In the genomic region with DNA sequence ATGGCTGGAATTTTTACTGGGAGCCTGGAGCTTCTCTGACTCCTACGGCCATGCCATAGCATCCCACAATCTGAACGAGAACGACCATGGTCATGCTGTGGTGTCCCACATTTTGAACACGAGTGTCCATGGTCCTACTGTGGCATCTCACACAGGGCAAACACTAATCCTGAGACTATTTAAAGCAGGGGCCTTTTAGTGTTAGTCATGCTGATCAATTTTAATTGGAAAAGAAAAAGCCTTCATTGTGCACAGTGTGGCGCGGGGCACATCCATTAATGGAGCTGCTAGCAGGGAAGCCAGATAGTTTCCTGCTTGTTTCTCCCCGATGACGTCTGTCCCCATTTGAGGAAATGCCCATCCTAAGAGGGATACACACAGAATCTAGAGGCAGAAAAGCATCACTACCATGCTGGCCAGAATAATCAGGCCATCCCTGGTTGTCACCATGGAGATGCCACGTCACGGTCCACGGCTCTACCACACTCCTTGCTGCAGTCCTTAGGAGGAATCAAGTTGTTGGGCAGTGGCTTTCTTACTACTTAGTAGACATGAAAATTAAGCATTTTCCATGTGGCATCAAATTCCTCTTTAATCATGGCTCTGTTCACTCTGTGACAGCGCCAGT, we compare ENCODE assay signal across 20 mouse cellular contexts.
DNase-seq lines count a peak whose midpoint lies in the region; ATAC-seq and TF ChIP-seq lines count a peak whose summit lies in the region.
"Had no signal": no experiment of that assay in that cellular context is flagged by ENCODE, and none has a peak within 500 bp of the region (broad histone marks: within the 10 kb centered on the region; RNA-seq: fewer than 3 reads in every experiment).

No protein-coding gene starts in this region.

- peak; percentile 89 for ATAC-seq in hindbrain, embryonic 16.5 days
- peak; percentile 43; the same call in 1 of the 2 replicates for ATAC-seq in neural tube, embryonic 13.5 days (ENCODE audit: low read depth)
- no peak for ATAC-seq in liver, postnatal 0 days
- ATAC-seq: forebrain, embryonic 13.5 days had no signal

- no peak for TF ChIP-seq EP300 in liver, postnatal 0 days (IDR thresholded peaks at IDR 0.05; ENCODE audit: low read depth)

- no peak overlapping the region for H3K4me2 ChIP-seq in hindbrain, embryonic 16.5 days (ENCODE audit: low read length)
- H3K4me2 ChIP-seq in neural tube, embryonic 13.5 days, result no peak overlapping the region
- H3K4me2 ChIP-seq in liver, postnatal 0 days (ENCODE audit: low read depth, low read length), result no peak overlapping the region
- H3K4me2 ChIP-seq: forebrain, embryonic 13.5 days had no signal

- H3K36me3 ChIP-seq in heart, embryonic 10.5 days, result no peaks in the 10 kb centered on the region
- H3K36me3 ChIP-seq in hindbrain, embryonic 16.5 days (ENCODE audit: control insufficient read depth, insufficient read depth, low read length), result no peaks in the 10 kb centered on the region
- no peaks in the 10 kb centered on the region for H3K36me3 ChIP-seq in neural tube, embryonic 13.5 days
- no peaks in the 10 kb centered on the region for H3K36me3 ChIP-seq in liver, postnatal 0 days (replicated peaks; ENCODE audit: insufficient read depth, low read length)

- H3K27ac ChIP-seq in heart, embryonic 10.5 days, result 0 out of 2 replicates have a peak overlapping the region, but pooled peaks have one; percentile 22
- no peak overlapping the region for H3K27ac ChIP-seq in hindbrain, embryonic 16.5 days (ENCODE audit: low read depth, low read length)
- no peak overlapping the region for H3K27ac ChIP-seq in neural tube, embryonic 13.5 days (replicated peaks)
- H3K27ac ChIP-seq in liver, postnatal 0 days (ENCODE audit: low read depth), result no peak overlapping the region
- H3K27ac ChIP-seq: forebrain, embryonic 13.5 days had no signal

- 73% methylated on average over 12 of the region's 12 CpGs for WGBS in heart, embryonic 10.5 days
- 55% methylated on average over 12 of the region's 12 CpGs for WGBS in hindbrain, embryonic 16.5 days
- WGBS in neural tube, embryonic 13.5 days, result 63% methylated on average over 12 of the region's 12 CpGs
- 85% methylated on average over 12 of the region's 12 CpGs for WGBS in liver, postnatal 0 days (ENCODE audit: insufficient replicate concordance)

- no peaks in the 10 kb centered on the region for H3K9me3 ChIP-seq in heart, embryonic 10.5 days
- no peaks in the 10 kb centered on the region for H3K9me3 ChIP-seq in hindbrain, embryonic 16.5 days (ENCODE audit: control insufficient read depth, low read length)
- no peaks in the 10 kb centered on the region for H3K9me3 ChIP-seq in neural tube, embryonic 13.5 days
- H3K9me3 ChIP-seq in liver, postnatal 0 days (ENCODE audit: low read length), result no peaks in the 10 kb centered on the region
- H3K9me3 ChIP-seq: forebrain, embryonic 13.5 days had no signal

- no peaks in the 10 kb centered on the region for H3K27me3 ChIP-seq in heart, embryonic 10.5 days (ENCODE audit: insufficient read depth, poor library complexity, severe bottlenecking)
- no peaks in the 10 kb centered on the region for H3K27me3 ChIP-seq in hindbrain, embryonic 16.5 days (replicated peaks; ENCODE audit: control insufficient read depth, insufficient read depth, low read length)
- no peaks in the 10 kb centered on the region for H3K27me3 ChIP-seq in neural tube, embryonic 13.5 days
- no peaks in the 10 kb centered on the region for H3K27me3 ChIP-seq in liver, postnatal 0 days (ENCODE audit: insufficient read depth, low read length)
- H3K27me3 ChIP-seq: CH12.LX; forebrain, embryonic 13.5 days had no signal

- no peak overlapping the region for H3K9ac ChIP-seq in hindbrain, embryonic 16.5 days (ENCODE audit: low read depth, low read length)
- no peak overlapping the region for H3K9ac ChIP-seq in neural tube, embryonic 13.5 days
- H3K9ac ChIP-seq in liver, postnatal 0 days (replicated peaks), result no peak overlapping the region
- H3K9ac ChIP-seq: forebrain, embryonic 13.5 days had no signal

- no peak for TF ChIP-seq CTCF in liver, postnatal 0 days (IDR thresholded peaks at IDR 0.05; ENCODE audit: low read depth)

- peaks cover 21% of the 10 kb centered on the region for H3K4me1 ChIP-seq in heart, embryonic 10.5 days
- H3K4me1 ChIP-seq in hindbrain, embryonic 16.5 days (ENCODE audit: control insufficient read depth, insufficient read depth, low read depth, low read length), result no peaks in the 10 kb centered on the region
- H3K4me1 ChIP-seq in neural tube, embryonic 13.5 days (replicated peaks), result no peaks in the 10 kb centered on the region
- H3K4me1 ChIP-seq in liver, postnatal 0 days (ENCODE audit: insufficient read depth), result no peaks in the 10 kb centered on the region

- H3K4me3 ChIP-seq in heart, embryonic 10.5 days, result no peak overlapping the region
- no peak overlapping the region for H3K4me3 ChIP-seq in hindbrain, embryonic 16.5 days (ENCODE audit: low read length)
- no peak overlapping the region for H3K4me3 ChIP-seq in neural tube, embryonic 13.5 days
- no peak overlapping the region for H3K4me3 ChIP-seq in liver, postnatal 0 days (ENCODE audit: low read depth, low read length)
- H3K4me3 ChIP-seq: forebrain, embryonic 13.5 days had no signal

- no peak for DNase-seq in heart, embryonic 10.5 days (ENCODE audit: low spot score)
- DNase-seq in heart, adult 11 months, result no peak
- peak; percentile 14 for DNase-seq in brain, adult 2 months (ENCODE audit: low read depth, low spot score)
- no peak for DNase-seq in gastrocnemius, postnatal 4 days (ENCODE audit: low spot score in 2 of 2)
- no peak for DNase-seq in liver, postnatal 0 days
- DNase-seq: adrenal gland, postnatal 25 days; cerebellum, adult 9-10 months; gastrocnemius, postnatal 14 days; kidney, adult 18-20 months; kidney, postnatal 10 days; left cerebral cortex, postnatal 4 days; liver; lung, adult 18-20 months; lung, postnatal 14 days; right cerebral cortex, postnatal 4 days; thymus, postnatal 14 days had no signal
